Mouse (Mus musculus) spleen, postnatal 4 days (tissue): ENCODE data around the gene Zfp146.
A peak's percentile ranks its signal among the peaks of the same experiment; 100 is the strongest.
"Not testable (repeated sequence)": the region's sequence is repeated elsewhere in the genome, so short reads cannot be mapped to it uniquely, and the experiment has no call there.

Experiments used
- DNase-seq, 2 experiments: peaks; one replicate each; pipeline ENCODE4 v3.0.0; 2022; ENCODE audit warnings: low spot score in 2 of 2

Zfp146 gene

DNA sequence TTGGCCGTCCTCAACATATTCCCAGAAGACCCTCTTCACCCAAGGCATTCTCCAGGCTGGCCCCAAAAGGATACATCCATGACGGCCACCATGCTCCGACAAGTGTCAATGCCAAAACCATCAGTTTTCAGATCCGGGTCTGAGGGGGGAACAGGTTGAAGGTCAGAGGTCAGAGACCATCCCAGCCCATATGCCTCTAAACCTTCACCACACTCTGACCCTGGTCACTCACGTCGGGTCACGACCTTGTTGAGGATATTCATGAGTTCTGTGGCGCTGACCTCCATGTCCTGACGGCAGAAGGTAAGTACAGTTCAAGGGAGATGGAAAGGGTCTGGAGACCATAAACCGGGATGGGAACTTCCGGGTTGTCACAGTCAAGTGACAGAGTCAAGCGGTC, 22.5 kb upstream of the Zfp146 start:
- no peak for DNase-seq

DNA sequence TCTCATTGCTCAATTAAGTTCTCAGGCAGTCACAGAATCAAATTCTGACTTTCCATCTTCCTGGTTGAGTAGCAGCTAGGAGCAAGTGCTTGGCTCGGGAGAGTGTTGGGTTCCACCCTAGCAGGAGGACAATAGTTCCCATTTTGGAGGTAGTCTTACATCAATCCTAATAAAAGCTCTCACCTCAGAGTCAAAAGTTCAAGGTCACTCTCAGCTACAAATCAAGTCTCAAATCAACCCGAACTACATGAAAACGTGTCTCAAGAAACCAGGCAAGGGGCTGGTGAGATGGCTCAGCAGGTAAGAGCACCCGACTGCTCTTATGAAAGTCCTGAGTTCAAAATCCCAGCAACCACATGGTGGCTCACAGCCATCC, 19.6 kb upstream of the Zfp146 start:
- no peak for DNase-seq

DNA sequence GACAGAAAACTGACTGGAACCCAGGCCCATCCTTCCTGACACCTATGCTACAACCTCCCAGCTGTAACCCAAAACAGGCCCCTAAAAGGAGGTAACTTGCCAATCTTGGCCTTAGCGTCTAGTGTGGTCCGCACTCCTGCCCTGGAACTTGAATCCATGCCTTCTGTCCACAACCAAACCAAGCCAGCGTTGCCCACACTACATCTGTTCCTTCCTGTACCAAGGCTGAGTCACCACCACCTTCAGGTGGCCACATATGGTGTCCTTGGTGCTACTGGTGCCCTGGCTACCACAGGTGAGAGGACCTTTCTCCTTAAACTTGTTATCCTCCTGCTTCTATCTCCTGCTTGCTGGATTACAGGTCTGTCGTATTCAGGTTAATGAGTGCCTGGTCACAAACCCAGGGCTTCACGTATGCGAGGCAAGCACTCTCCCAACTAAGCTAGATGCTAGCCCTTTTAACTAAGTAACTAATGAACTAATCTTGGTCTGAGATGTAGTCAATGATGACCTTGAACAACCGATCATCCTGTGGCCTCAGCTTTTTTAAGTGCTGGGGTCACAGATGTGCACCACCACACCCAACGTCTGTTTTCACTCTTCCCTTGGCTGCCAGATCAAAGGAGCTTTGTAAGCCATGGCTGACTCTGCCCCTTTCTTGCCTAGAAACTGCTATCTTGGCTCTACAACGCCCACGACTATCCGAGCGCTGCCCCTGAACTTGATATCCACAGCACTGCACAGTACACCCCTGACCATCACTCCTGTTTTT, 19.0 kb upstream of the Zfp146 start:
- DNase-seq: no peak

DNA sequence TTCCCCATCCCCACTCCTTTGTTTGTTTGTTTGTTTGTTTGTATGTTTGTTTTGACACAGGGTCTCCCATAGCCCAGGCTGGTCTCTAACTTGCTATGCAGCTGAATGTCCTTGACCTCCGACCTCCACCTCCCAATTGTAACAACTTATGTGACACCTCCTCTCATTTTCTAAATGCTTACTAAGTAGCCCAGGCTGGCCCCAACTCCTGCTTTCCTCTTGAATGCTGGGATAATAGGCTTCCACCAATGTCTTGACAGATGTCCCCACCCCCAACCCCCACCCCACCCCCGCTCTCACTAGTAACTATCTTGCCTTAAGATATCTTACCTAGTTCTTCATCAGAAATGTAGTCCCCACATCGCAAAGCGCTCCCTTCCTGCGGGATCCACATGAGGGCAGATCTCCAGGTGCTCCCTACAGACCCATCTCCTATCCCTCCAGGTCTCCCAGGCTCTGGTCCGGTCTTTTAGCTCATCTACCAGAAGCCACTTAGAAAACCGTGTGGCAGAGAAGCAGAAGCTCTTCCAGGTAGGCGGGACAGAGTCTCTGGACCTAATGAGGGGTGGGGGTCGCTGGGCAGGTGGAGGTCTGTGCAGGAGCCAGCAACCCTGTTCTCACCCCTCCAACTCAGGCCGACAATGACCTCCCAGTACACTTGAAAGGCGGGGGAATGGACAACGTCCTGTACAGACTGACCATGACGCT, 15.2 kb upstream of the Zfp146 start:
- no peak for DNase-seq

DNA sequence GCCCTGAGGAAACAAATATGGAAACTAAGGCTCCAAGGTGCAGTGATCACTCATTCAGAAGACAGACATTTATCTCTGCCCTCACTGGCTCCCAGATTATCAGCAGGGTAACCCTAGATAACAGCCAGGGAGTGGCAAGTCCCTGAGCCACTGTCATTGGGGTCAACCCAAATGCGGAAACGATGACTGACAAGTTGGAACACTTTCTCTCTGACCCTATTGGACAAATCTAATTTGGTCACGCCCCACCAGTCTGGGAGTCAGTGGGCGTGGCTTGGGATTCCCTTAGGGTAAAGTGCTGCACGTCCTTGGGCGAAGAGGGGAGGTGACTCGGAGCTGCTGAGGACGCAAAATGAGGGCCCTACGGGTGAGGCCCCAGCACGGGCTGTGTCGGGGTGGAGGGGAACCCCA, 14.3 kb upstream of the Zfp146 start, which contains the start of gene Cox7a1:
Cox7a1 (plus strand) TSS at position 266 of the 411 bp plus-strand sequence.
- peak; percentile 86 to 90 for DNase-seq

DNA sequence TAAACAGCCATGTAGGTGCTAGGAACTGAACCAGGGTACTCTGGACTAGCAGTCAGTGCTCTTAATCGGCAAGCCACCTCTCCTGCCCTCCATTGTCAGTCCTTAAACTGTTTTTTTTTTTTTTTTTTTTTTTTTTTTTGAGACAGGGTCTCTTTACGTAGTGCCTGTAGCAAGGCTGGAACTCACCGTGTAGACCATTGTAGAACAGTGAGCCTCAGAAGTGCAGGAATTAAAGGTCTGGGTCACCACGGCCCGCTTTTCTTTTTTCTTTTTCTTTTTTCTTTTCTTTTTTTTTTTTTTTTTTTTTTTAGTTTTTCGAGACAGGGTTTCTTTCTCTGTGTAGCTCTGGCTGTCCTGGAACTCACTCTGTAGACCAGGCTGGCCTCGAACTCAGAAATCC, 13.6 kb upstream of the Zfp146 start:
- not testable (repeated sequence) for DNase-seq

DNA sequence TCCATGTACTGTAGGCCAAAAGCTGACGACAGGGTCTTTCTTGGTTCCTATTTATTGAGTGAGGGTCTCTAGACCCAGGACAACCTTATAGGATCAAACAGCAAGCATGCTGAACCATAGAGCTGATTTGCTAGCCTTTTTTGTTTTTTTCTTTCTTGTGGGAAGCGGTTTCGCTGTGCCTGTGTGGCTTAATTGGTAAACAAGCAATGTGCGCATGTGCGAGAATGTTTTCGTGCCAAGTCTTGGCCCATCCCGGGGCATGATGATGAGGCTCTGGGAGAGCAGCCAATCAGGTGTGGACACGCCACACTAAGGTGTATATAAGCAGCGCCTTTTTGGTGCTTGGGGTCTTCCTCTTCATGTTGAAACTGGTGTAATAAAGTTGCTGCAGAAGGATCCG, 12.4 kb upstream of the Zfp146 start:
- not testable (repeated sequence) for DNase-seq

DNA sequence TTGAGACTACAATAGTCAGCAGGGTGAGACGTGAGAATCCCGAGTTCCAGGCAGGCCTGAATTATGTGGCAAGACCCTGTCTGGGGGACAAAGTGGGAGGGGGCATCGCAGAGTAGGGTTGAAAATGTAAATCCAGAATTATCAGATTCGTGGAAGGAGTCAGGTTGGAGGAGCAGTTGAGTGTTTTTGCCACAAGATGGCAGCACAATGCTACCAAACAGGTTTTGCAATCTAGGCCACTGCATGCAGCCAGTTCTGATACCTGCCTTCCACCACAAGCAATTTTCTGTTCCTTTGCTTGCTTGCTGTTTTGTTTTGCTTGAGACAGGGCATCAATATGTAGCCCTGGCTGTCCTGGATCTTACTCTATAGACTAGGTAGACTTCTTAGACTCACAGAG, 11.8 kb upstream of the Zfp146 start:
- DNase-seq: peak; percentile 71 to 84

DNA sequence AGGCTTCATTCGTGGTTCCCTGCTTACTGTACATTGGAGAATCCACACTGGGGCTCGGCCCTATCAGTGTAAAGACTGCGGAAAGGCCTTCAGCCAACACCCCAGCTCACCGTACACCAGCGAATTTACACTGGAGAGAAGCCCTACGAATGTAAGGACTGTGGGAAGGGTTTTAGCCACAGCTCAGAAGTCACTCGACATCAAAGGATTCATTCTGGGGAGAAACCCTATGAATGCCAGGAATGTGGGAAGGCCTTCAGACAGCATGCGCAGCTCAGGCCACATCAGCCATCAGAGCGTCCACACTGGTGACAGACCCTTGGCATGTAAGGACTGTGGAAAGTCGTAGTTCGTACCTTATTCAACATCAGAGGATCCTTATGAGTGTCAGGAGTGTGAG, 8.7 kb upstream of the Zfp146 start:
- DNase-seq: no peak

DNA sequence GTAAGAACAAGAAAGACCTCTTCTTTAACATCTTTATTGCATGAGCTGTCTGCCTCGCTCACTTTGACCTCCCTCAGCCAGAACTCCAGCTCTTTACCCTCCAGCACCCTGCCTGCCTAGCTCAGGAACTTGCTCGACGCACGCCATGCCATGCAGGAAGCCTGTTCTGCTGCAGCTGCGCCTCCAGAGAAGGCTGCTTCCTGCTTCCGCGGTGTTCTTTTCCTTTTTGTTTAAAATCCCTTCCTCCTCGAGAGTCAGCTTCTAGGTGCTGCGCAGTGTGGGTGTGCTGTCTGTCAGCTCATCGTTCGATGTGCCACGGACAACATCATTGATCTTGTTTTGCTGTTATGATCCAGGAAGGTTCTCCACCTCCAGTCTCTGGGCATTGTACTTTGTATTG, 6.9 kb upstream of the Zfp146 start:
- DNase-seq: no peak

DNA sequence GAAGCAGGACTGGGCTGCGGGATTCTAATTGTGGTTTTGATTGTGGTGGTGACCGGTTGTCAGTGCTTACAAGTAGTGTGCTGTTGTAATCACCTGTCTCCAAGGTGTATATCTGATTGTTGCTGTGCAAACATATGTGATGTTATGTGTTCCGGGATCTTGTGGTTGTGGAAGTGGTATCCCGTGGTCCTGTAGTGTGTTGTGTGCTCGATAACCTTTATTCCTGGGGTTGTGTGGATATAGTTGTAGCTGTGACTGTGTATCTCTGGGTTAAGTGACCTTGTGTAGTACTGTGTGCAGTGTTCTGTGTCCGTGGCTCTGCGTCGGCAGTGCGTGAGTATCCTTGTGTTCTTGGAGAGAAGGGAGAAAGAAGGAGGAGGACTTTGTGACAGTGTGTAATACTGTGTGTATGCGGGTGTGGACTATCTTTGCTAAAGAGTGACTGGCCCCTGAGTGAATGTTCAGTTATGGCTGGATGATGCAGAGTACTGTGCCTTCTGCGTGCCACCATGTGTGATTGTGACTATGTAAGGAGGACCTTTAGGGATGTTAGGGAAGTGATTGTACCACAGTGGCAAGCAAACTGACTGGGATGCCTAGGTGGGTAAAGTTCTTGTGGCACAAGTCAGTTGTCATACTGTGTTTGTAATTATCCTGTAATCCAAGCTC, 867 bp upstream of the Zfp146 start:
- no peak for DNase-seq

DNA sequence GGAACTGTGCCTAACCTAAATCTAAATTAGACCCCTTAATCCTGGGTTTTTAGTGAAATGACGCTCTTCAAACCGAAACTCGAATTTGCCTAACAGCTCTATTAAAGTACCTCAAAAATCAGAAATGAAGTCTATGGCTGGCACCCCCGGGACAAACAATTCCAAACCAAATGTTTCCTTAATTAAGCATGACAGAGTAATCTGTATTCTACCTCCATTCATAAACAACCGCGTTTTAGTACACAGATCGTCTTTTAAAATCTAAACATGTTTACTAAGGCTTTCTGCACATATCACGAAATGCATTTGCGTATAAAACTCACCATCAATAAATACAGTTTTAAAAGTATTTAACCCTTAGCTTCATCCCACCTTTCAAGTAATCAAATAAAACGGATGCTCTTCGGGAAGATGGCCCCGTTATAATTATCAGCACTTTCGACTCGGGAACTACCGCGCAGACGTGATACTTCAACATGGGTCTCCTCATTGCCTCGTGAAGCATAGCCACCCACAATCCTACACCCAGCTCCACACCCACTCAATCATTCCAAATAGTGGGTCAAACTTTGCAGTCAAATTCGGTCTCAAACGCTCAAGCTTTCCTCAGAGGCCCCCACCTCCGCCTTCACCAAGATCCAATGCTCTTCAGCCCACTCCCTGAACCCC, 502 bp downstream of the Zfp146 start:
- DNase-seq: peak in 1 of 2 experiments; percentile 20

DNA sequence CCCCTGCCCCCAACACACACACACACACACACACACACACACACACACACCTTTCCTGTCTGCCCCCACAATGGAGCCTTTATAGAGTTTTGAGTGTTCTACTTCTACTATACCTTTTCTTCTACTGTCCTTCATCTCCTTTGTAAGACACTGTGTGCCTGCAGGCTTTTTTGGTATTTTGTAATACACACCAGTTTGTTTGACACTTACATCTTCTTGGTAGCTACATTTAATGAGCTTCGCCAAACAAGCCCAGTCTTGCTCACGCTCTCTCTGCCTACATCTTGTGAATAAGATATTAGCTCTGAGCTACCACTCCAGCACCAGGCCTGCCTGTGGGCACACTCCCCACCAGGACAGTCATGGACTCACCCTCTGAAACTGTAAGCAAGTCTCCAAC, 4.8 kb downstream of the Zfp146 start:
- DNase-seq: no peak

DNA sequence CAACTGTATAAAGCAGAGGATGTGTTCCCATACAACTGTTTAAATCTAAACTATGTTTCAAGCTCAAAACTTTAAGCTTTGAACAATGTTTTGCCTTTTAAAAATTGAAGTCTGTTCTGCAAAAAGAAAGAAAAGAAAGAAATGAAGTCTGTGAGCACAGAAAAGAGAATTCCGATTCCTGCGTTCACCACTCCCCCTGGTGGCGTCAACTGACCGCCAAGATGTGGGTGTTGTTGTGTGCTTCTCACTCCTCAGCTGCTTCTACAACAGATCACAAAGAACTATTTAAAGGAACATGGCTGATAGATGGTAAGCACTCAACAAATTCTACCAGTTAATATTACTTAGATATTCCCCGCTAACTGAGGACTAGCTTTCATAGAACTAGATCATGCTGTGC, 6.4 kb downstream of the Zfp146 start:
- DNase-seq: no peak

DNA sequence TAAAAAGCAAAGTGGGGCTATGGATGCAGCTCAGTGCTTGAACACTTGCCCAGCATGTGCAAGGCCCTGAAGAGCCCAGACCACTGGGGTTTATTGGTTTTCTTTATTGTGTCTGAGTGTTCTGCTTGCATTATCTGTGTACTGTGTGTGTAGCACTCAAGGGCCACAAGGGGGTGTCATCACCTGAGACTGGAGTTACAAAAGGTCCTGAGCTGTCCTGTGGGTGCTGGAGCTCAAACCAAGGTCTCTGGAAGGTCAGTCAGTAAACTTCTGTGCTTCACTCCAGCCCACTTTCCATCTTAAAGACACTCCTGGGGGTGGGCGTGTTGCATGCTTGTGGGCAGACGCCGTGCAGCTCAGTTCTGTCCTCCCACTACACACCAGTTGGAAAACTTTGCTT, 14.0 kb downstream of the Zfp146 start:
- no peak for DNase-seq

DNA sequence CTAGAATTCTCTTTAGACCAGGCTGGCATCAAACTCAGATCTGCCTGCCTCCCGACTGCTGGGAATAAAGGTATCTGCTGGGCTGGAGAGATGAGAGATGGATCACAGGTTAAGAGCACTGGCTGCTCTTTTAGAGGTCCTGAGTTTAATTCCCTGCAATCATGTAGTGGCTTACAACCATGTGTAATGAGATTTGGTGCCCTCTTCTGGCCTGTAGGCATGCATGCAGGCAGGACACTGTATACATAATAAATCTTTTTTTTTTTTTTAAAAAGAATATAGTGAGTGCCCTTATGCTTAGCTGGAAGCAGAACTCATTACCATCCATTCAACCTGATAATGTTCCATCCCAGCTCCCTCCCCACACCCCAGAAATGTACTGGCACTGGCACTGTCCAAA, 15.5 kb downstream of the Zfp146 start:
- DNase-seq: no peak

DNA sequence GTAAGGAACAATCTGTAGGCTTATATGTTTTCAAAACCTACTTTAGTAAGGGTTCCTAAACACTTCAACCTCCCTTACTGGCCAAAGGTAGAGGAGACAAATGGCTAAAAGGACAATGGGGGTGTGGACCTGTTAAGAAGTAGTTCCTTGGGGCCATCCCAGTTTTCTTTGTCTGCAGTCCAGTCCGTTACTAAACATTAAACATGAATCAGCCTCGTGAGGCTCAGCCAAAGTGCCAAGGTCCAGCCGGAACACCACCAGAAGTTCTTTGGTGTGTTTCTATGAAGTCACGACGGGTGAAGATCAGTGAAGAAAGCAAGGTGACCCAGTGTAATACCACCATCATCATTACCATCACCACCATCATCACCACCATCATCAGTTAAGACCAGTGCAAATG, 22.5 kb downstream of the Zfp146 start:
- DNase-seq: no peak

DNA sequence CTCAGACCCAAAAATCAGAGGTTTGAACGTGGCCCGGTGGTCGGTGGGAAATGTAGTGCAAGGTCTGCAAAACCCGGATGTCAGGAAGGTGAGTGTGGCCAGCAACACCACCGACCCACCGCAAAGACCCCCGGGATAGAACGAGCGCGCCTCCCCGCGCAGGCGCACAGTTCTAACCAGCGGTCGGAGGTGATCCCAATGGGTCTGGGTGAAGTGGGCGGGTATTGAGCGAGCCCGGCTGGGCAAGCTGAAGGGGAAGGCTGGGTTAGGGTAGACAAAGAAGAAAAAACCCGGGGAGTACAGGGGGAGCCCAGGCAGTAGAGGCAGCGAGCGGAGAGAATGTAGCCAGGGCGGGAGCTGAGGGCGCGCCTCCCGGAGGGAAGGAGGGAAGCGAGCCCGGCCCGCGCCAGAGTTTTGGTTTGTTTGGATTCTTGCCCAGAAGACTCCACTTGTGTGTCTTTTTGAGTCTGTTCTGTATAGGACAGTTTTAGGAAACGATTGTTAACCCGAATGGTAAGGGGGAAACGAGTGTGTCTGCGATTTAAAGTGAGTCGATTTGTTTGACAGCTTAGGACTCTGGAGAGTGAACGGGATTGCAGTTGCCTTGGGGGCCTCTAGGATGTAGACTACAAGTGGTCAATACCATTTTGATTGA, 25.9 kb downstream of the Zfp146 start:
- DNase-seq: peak; percentile 54 to 73

DNA sequence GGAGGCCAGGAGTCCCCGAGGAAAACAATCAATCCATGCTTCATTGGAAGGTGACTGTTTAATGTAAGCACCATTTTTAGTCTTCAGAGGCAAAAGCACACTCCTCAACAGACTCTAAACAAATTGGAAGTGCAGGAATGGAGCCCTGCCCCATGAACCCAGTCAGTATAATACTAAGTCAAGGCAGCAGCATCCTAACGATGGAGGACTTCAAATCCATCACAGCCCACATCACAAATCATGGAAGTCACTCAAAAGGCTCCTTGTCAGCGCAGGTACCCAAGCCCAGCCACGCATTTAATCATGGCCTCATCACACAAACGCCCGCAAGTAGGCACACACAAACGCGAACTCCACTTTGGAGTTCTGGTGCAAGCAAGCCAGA, 26.4 kb downstream of the Zfp146 start:
- no peak for DNase-seq

DNA sequence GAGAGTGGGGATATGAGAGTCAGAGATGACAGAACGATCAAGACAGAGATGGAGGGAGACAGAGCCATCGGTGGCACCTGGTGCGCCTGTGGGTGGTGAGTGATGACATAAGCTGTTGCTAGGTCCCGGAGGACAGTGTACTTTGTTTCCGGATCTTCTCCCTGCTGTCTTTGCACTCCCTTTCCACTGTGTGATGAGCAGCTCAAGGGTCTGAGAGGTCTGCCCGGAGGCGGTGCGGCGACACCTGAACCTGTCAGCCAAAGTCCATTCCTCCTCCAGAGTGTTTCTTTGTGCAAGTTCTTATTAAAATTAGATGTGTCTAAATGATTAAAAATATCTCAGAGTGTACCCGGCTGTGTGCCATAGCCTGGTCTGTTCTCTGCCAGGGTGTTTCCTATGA, 32.7 kb downstream of the Zfp146 start:
- DNase-seq: no peak

DNA sequence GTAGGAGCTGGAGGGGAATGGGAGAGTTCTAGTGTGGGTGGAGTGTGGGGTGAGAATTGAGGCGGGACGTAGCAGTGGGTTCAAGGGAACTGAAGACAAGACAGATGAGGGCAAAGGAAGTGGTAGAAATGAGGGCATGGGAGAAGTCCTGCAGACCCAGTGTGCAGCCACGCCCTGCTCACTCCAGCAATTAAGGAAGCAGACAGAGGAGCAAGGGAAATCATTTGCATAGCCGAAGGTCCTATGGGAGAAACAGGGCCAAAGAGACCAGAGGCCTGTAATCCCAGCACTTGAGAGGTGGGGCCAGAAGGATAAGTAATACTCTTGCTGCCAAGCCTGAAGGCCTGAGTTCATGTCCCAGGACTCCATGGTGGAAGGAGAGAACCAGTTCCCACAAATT, 37.2 kb downstream of the Zfp146 start:
- no peak for DNase-seq

DNA sequence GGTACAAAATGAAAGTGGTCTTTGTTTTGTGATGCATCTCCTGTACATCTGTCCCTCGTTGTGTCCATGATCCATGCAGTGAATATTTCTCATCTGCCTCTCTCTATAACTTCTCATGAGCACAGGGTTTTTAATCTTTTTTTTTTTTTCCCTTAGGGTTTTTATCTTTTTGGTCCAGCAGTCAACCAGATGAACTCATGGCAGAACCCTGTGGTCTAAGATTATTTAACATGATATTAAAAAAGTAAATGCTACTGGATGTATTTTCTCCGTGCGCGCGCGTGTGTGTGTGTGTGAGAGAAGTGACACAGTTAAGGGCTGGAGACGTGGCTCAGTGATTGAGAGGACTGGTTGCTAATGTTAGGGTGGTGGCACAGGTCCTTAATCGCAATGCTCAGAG, 39.6 kb downstream of the Zfp146 start:
- no peak for DNase-seq
